Mouse (Mus musculus) embryonic fibroblast, embryonic 13.5 days (primary cell): ENCODE data around the gene Asic5. TPM values are rescaled to one million over a fixed set of nuclear protein-coding genes. Genes with fewer than 3 reads are reported as not detected.

Source experiments
- H3K27ac ChIP-seq: 2 replicates; pipeline ENCODE4 v1.5.1; 2012; ENCODE audit warnings: low read length, control low read depth, inconsistent platforms; ENCODE audit not compliant: insufficient read depth
- H3K4me1 ChIP-seq: 2 replicates; pipeline ENCODE4 v1.6.1; 2011; ENCODE audit warnings: low read length; ENCODE audit not compliant: control insufficient read depth, insufficient read depth
- H3K4me3 ChIP-seq: 2 replicates; pipeline ENCODE4 v1.5.1; 2011; ENCODE audit warnings: mild to moderate bottlenecking, control low read depth, low read length; ENCODE audit not compliant: insufficient read depth
- CTCF ChIP-seq: IDR thresholded peaks from 2 replicates; pipeline ENCODE4 v1.5.1; 2011; ENCODE audit warnings: mild to moderate bottlenecking, control low read depth, low read length, moderate library complexity, borderline replicate concordance; ENCODE audit not compliant: insufficient read depth
- POLR2A ChIP-seq: IDR thresholded peaks from 2 replicates; pipeline ENCODE4 v1.6.1; 2011; ENCODE audit warnings: low read depth, mild to moderate bottlenecking, control low read depth, low read length, moderate library complexity
- polyA plus RNA-seq: library from polyadenylated mRNA; stranded (reverse); fragments of >200 nt; gene quantifications from 2 replicates; pipeline ENCODE4 v1.2.4, GENCODE M21; 2011; ENCODE audit warnings: low read depth; ENCODE audit not compliant: missing spikeins, insufficient read length

Gene Asic5
- polyA plus RNA-seq, 1 experiment: not detected

DNA sequence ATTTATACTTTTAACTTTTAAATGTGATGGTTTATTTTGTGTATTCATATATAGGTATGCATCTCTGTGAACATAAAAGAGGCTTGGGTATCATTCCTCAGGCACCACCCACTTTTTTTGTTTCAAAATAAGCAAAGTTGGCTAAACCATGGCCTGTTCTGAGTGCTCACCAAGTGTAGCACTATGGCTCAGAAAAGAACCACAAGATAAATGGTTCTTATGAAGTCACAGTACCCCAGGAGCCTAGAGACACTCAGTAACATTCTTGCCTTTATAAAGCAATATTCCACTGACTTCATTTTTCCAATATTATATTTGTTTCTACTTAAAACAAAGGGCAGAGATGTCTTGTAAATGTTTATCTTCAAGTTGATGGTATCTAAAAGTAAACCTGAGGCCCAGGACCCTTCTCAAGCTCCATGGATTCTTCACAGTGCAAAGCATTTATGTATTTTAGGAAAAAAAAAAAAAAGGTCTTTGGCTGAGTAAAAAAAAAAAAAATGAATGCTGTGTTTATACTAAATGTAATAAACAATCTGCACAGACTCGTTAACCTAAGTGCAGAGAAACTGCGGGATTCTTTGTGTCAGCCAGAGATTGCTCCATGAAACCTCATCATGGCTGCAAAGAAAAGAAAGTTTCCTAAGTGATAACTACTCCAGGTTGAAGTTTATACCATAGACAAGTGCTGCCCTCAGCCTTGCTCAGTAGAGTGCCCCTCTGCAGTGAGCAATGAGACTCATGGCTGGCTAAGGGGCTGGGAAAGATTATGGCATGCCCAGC is 54.4 kb downstream of the Asic5 start:
- Histone ChIP-seq H3K4me1 (no peaks in the 10 kb centered on the region), H3K27ac (no peak overlapping the region), H3K4me3 (no peak overlapping the region)
- TF ChIP-seq CTCF: no peak
- no peak for TF ChIP-seq POLR2A

DNA sequence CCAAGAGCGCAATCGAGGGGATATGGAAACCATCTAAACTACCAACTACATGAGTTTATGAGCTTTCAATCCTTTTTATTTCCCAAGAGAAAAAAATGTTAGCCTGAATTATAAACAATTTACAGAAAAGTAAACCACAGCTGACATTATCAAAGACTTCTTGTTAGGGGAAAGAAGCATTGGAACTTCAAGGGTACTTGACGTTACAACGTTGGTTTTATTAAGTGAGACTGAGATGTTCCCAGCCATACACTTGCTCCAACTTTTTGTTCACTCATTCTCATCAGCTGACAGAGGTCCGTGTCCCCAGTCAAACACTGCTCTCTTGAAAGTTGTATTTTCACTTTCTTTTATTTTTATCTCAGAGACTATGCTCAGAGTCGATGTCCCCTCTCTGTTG is 61.6 kb downstream of the Asic5 start:
- TF ChIP-seq CTCF (no peak), POLR2A (no peak)
- H3K4me1 ChIP-seq: no peaks in the 10 kb centered on the region
- H3K27ac ChIP-seq: no peak overlapping the region
- no peak overlapping the region for H3K4me3 ChIP-seq

DNA sequence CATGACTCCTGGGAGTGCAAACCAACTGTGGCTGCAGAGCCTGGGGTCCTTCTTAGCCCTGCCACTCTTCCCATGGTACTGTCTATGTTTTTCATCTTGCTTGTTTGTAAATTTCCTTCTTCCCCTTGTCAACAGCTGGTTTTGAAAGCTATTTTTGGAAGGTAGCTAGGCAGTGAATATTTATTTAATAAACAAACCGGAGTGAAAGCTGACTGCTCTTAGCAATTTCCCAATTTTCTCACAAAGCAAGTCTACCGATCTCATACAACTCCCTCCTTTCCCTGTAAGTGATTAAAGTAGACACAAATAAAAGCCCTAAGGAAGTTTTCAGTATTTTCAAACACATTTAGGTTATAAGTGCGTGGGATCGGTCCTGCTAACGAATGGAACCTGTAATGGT is 62.8 kb downstream of the Asic5 start:
- H3K4me3 ChIP-seq: no peak overlapping the region
- TF ChIP-seq CTCF (no peak), POLR2A (no peak)

DNA sequence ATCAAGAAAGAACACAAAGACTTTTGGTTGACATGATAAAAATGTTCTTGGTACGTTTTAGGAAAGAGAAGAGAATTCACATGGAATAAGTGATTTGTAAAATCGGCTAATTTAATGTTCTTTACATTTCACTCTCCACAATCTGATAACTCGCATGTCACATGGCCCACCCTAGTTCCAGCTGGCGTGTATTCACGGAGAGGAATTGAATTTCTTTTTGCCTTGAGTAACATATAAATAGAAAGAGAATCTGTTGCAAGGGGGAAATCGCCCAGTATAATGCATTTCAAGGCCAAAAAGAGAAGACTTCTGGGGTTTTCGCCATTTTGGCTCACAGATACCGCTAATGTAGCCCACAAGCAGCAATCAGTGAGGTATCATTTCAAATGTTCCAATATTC is 64.0 kb downstream of the Asic5 start:
- TF ChIP-seq CTCF (no peak), POLR2A (no peak)
- Histone ChIP-seq H3K27ac (no peak overlapping the region), H3K4me3 (no peak overlapping the region), H3K4me1 (no peaks in the 10 kb centered on the region)

More for the DNA sequence above, 62.8 kb downstream of the Asic5 start:
- Histone ChIP-seq H3K27ac (no peak overlapping the region), H3K4me1 (no peaks in the 10 kb centered on the region)

DNA sequence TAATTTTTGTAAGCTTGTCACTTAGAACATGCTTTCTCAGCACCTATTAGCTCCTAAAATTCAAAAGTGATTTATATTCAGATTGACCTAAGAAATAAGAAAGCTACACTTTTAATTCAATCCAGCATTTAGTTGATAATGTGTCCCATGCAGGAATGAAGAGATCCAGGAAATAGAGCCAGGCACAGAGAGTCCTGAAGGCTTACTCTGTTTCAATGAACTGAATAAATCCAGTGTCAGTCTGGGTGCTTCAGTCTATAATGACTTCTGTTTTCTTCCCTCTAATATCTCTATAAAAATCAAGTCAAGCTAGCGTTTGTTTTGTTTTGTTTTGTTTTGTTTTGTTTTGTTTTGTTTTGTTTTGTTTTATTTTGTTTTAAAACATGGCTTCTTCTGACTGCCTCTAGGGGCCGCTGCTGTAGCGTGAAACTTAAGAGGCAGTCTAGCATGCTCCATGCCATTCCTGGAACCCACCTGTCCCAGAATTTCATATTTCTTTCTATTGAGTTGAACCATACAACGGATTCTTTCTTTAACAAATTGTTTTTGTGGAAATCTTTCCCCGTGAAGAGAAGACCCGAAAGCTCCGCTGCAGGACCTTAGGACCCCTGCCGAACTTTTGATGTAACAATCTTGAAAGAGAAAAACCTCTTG is 65.1 kb downstream of the Asic5 start:
- Histone ChIP-seq H3K27ac (no peak overlapping the region), H3K4me1 (no peaks in the 10 kb centered on the region), H3K4me3 (no peak overlapping the region)
- TF ChIP-seq CTCF (peak; percentile 67), POLR2A (no peak)

DNA sequence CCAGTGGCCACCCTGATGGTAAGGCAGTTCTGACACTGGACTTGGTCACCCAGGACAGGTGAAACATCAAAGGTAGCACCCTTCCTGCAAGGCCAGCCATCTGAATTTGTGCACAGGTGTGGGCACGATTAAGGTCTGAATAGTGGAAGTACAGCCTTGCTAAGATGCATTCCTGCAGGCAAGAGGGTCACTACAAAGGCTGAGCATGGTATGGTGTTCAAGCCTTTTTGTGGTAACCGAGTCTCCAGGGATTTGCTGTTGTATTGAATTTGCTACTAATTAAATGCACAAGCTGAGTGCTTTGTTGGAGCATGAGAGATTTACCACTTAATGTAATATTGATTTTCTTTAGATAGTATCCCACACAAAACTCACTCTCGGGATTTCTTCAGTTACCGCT is 66.0 kb downstream of the Asic5 start:
- Histone ChIP-seq H3K4me3 (no peak overlapping the region), H3K27ac (no peak overlapping the region), H3K4me1 (no peaks in the 10 kb centered on the region)
- TF ChIP-seq CTCF (no peak), POLR2A (no peak)

DNA sequence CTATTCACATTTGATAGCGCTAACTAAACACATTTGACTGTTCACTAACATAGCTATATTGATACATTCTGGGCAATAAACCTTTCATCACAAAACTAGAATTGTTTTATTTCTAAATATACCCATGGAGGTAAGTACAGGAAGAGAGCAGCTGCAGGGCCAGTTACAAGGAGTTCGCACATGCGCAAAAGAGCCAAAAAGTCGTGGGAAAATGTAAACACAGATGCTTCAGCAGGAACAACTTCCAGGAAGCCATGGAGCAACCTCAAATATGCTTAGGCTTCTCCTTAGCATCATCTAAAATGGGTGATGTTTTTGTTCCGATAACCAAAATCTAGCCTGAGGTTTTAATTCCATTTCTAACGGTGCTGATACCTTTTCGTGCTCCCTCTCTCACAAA is 66.6 kb downstream of the Asic5 start:
- TF ChIP-seq CTCF: no peak
- TF ChIP-seq POLR2A: no peak
- Histone ChIP-seq H3K27ac (no peak overlapping the region), H3K4me1 (no peaks in the 10 kb centered on the region), H3K4me3 (no peak overlapping the region)

DNA sequence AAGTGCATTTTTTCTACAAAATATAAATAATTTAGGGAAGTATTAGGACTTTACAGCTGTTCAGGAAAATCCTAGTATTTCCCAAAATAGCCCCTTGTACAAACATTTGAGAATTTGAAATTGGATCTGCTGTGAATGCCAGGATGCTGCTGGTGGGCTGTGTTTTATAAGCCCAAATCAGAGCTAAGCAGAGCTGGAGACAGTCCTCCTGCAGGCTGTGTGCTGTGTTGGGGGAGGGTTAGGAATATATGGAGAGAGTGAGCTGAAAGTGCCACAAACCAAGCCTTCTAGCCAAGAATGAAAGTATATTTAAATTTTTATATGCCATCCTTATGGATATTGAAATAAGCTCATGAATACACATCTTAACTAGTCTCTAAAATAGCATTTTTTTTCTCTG is 69.4 kb downstream of the Asic5 start:
- H3K27ac ChIP-seq: no peak overlapping the region
- no peak for TF ChIP-seq POLR2A
- no peak for TF ChIP-seq CTCF
- H3K4me1 ChIP-seq: no peaks in the 10 kb centered on the region
- H3K4me3 ChIP-seq: no peak overlapping the region

DNA sequence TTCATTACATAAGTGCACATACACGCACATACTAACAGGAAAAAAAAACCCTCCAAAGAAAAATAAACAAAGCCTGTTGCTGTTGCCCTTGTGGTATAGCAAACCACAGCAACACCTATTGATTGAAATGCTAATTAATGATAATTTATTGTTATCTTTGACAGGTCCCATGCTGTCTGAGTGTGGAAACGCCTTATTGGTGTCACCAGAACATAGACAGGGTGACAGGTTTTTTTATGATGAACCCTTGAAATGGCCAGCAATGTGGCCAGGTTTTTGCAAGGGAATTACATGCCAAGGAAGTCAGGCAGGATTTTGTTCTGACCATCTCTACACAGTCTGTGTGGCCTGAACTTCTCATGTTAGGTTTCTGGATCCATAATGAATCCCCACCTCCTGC is 69.9 kb downstream of the Asic5 start:
- TF ChIP-seq POLR2A (no peak), CTCF (no peak)
- H3K27ac ChIP-seq: no peak overlapping the region

DNA sequence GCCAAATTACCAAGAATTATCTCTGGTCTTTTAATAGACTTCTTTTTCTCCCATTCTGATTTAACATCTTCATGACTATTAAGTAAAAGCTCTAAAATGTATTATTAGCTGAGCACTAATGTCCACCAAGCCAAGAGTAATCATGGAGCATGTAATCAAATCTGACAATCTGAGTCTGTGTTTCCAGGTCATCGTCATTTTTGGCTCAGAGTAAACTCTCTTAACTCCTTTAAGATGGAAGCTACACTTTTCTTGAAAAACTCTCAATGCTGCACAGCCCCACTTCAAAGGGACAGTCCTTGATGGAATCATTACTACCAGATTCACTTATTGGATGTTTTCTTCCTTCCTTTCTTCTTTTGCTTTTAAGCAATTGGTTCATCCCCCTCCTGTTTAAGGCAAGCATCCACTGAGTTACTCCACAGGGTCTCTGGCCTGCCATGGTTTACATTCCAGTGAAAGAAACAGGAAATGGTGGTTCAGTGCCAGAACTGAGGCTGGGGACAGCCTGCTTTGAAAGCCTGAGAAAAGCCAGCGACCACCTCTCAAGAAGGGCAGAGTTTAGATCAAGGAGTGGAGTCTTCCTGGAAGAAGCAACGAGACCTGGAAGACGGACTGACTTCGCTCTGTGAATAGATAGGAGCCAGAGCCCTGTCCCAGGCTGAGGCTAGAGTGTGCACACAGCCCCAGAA is 72.3 kb downstream of the Asic5 start:
- TF ChIP-seq CTCF (no peak), POLR2A (no peak)
- Histone ChIP-seq H3K4me1 (no peaks in the 10 kb centered on the region), H3K4me3 (no peak overlapping the region), H3K27ac (no peak overlapping the region)

More for the DNA sequence above, 69.9 kb downstream of the Asic5 start:
- no peaks in the 10 kb centered on the region for H3K4me1 ChIP-seq
- H3K4me3 ChIP-seq: no peak overlapping the region
